ENCODE assay signal across 14 mouse cellular contexts in the genomic region with DNA sequence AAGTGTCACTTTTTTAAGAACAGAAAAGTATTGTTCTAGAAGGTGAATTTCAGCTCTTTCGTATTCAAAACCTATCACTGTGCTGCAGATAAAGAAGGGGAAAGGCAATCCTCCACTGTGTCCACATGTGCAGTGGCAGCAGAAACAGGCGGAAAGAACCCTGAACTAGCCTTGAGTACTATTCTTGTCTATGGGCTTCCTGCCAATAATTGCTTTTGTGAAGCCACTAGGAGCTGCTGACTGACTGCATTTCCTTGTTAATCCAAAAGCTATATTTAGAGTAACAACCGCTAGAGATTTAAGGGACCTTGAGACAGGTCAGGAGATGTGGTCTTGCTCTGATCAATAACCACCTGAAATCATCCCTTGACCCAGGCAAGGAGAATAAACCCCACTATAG.
DNase-seq lines count a peak whose midpoint lies in the region; ATAC-seq lines count a peak whose summit lies in the region.
"Had no signal": no experiment of that assay in that cellular context is flagged by ENCODE, and none has a peak within 500 bp of the region (broad histone marks: within the 10 kb centered on the region; RNA-seq: fewer than 3 reads in every experiment).

No protein-coding gene starts in this region.

- H3K4me3 ChIP-seq in heart, embryonic 10.5 days: no peak overlapping the region
- H3K4me3 ChIP-seq in heart, embryonic 11.5 days (ENCODE audit: low read depth, low read length): no peak overlapping the region
- H3K4me3 ChIP-seq: embryonic facial prominence, embryonic 13.5 days; lung, embryonic 15.5 days had no signal

- H3K36me3 ChIP-seq in heart, embryonic 10.5 days: no peaks in the 10 kb centered on the region
- H3K36me3 ChIP-seq in heart, embryonic 11.5 days (ENCODE audit: control insufficient read depth, insufficient read depth, low read length): no peaks in the 10 kb centered on the region
- H3K36me3 ChIP-seq: embryonic facial prominence, embryonic 13.5 days; lung, embryonic 15.5 days had no signal

- 39% methylated on average over 3 of the region's 3 CpGs for WGBS in heart, embryonic 10.5 days
- WGBS in heart, embryonic 11.5 days (ENCODE audit: insufficient replicate concordance): 37% methylated on average over 3 of the region's 3 CpGs

- H3K4me2 ChIP-seq in heart, embryonic 11.5 days: no peak overlapping the region
- H3K4me2 ChIP-seq: embryonic facial prominence, embryonic 13.5 days; lung, embryonic 15.5 days had no signal

- no peaks in the 10 kb centered on the region for H3K27me3 ChIP-seq in heart, embryonic 10.5 days (ENCODE audit: insufficient read depth, poor library complexity, severe bottlenecking)
- no peaks in the 10 kb centered on the region for H3K27me3 ChIP-seq in heart, embryonic 11.5 days (ENCODE audit: control insufficient read depth, insufficient read depth, low read length)
- H3K27me3 ChIP-seq: embryonic facial prominence, embryonic 13.5 days; lung, embryonic 15.5 days; Patski had no signal

- H3K9me3 ChIP-seq in heart, embryonic 10.5 days: no peaks in the 10 kb centered on the region
- H3K9me3 ChIP-seq in heart, embryonic 11.5 days (replicated peaks; ENCODE audit: control insufficient read depth, low read length): no peaks in the 10 kb centered on the region
- H3K9me3 ChIP-seq: embryonic facial prominence, embryonic 13.5 days; lung, embryonic 15.5 days had no signal

- peak; percentile 40 to 63 for DNase-seq in heart, adult 18-20 months
- DNase-seq in heart, embryonic 10.5 days (ENCODE audit: low spot score): no peak
- peak; percentile 8 for DNase-seq in lung, postnatal 10 days
- no peak for DNase-seq in lung, adult 18-20 months
- peak; percentile 13 for DNase-seq in lung, postnatal 36 days
- no peak for DNase-seq in cerebellum, postnatal 14 days
- DNase-seq: cerebellum, adult 9-10 months; forebrain, postnatal 0 days; kidney, adult 18-20 months; right cerebral cortex, postnatal 4 days had no signal

- ATAC-seq in heart, embryonic 11.5 days (replicated peaks; ENCODE audit: insufficient number of reproducible peaks, low FRiP score, low TSS enrichment): 0 out of 2 replicates have a peak, but pooled peaks have one; percentile 31
- ATAC-seq: forebrain, postnatal 0 days; Patski had no signal

- H3K4me1 ChIP-seq in heart, embryonic 10.5 days: no peaks in the 10 kb centered on the region
- peaks cover 3% of the 10 kb centered on the region; the same call in 1 of the 2 replicates for H3K4me1 ChIP-seq in heart, embryonic 11.5 days (ENCODE audit: control insufficient read depth, insufficient read depth, low read length)
- H3K4me1 ChIP-seq: embryonic facial prominence, embryonic 13.5 days; lung, embryonic 15.5 days had no signal

- no peak overlapping the region for H3K9ac ChIP-seq in heart, embryonic 11.5 days (ENCODE audit: low read depth, low read length)
- H3K9ac ChIP-seq: embryonic facial prominence, embryonic 13.5 days; forebrain, postnatal 0 days; lung, embryonic 15.5 days had no signal

- no peak overlapping the region for H3K27ac ChIP-seq in heart, embryonic 10.5 days
- no peak overlapping the region for H3K27ac ChIP-seq in heart, embryonic 11.5 days (ENCODE audit: low read depth, low read length)
- H3K27ac ChIP-seq: embryonic facial prominence, embryonic 13.5 days; lung, embryonic 15.5 days had no signal

Comparison
In these comparisons a context has a peak if more than half of its experiments do, and no peak if none do; other contexts are left out.
1. DNase-seq: peak in heart, adult 18-20 months (2 of 2), lung, postnatal 10 days (single experiment) and lung, postnatal 36 days (single experiment); none in heart, embryonic 10.5 days (single experiment), lung, adult 18-20 months (0 of 2) and cerebellum, postnatal 14 days (0 of 2).